Mouse (Mus musculus): Measurements from ENCODE around the gene Zfp346. TPM values are rescaled to one million over a fixed set of nuclear protein-coding genes. Genes with fewer than 3 reads are reported as not detected.
A peak's percentile ranks its signal among the peaks of the same experiment; 100 is the strongest.

The Zfp346 gene
- total and polyA plus RNA-seq, 3 experiments = 11.3 to 18.6 (median 12.4) TPM

GRCm38 (mm10) chr13:55171517-55172335 is 66.6 kb downstream of the Zfp346 start:
- H3K36me3 ChIP-seq (replicated peaks in 1 of 2; ENCODE audit: control insufficient read depth in 1 of 2, insufficient read depth in 1 of 2, low read length in 1 of 2) = no peaks in the 10 kb centered on the region
- H3K9ac ChIP-seq (ENCODE audit: insufficient read depth, low read depth) = no peak overlapping the region
- H3K4me3 ChIP-seq (replicated peaks in 1 of 3; ENCODE audit: low read depth in 2 of 3, low read length in 2 of 3, poor library complexity in 1 of 3) = no peak overlapping the region
- H3K4me1 ChIP-seq (ENCODE audit: control insufficient read depth in 1 of 2, insufficient read depth in 2 of 2) = peaks cover 11 to 12% of the 10 kb centered on the region in 2 experiments
- no peaks in the 10 kb centered on the region for H3K79me2 ChIP-seq (replicated peaks; ENCODE audit: control insufficient read depth, extremely low read depth, insufficient read depth, poor library complexity, severe bottlenecking)
- H3K27me3 ChIP-seq (replicated peaks) = peaks cover 12% of the 10 kb centered on the region
- 0 out of 2 replicates have a peak overlapping the region, but pooled peaks have one; percentile 0 for H3K4me2 ChIP-seq (ENCODE audit: insufficient read depth, low read depth, poor library complexity, severe bottlenecking)
- peaks cover 2% of the 10 kb centered on the region for H3K9me3 ChIP-seq (replicated peaks; ENCODE audit: low read length)
- dilution Hi-C loops (cut with MboI; ENCODE audit: extremely low pct_ligation_motif_present, extremely low pct_unique_long_range_greater_than_20kb, low sequenced_read_pairs) = no loop called here
- no peak overlapping the region for H3K27ac ChIP-seq (ENCODE audit: insufficient read depth, low read depth)
- DNase-seq (ENCODE audit: extremely low read depth) = no peak
- TF ChIP-seq EP300 (IDR thresholded peaks at IDR 0.05; ENCODE audit: low read length) = peak; percentile 24; the same call in 1 of the 2 replicates
- no peak for TF ChIP-seq RCOR1 (conservative IDR thresholded peaks at IDR 0.05; ENCODE audit: low read depth, low read length)
- in situ Hi-C loops (cut with MboI; ENCODE audit: low pct_ligation_motif_present, low pct_unique_long_range_greater_than_20kb, low sequenced_read_pairs) = loop anchor here (10.0 kb wide), 1 partner anchor 377 kb away; no protein-coding TSS in a partner anchor

DNA sequence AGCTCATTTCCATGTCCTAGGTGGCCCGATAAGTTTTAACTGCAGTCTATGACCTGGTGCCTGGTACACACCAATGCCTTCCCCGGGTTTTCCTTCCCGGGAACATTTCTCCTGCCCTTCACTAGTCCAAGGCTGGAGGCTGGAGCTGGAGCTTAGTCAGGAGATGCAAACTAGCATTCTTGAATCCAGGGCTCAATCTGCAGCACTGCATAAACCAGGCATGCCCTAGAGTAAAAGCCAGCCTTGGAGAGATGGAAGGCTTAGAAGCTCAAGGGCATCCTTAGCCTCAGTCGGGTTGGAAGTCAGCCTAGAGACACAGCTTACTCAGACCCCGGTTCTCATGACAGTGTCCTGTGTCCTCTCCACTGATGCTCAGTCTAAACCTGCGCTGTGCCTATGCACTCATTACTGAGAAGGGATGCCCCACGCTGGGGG is 67.2 kb downstream of the Zfp346 start:
- TF ChIP-seq IRF4 (IDR thresholded peaks at IDR 0.05; ENCODE audit: low read depth, low read length) (no peak), USF2 (conservative IDR thresholded peaks at IDR 0.05; ENCODE audit: low read depth, low read length) (no peak), MEF2A (IDR thresholded peaks at IDR 0.05; ENCODE audit: borderline replicate concordance, low read depth, low read length) (no peak), MXI1 (IDR thresholded peaks at IDR 0.05; ENCODE audit: low read depth, low read length) (no peak), CHD1 (IDR thresholded peaks at IDR 0.05; ENCODE audit: low read depth, low read length) (no peak), SMC3 (IDR thresholded peaks at IDR 0.05; ENCODE audit: low read depth, low read length) (no peak), ZMIZ1 (IDR thresholded peaks at IDR 0.05; ENCODE audit: low read depth, low read length) (no peak), MAFK (IDR thresholded peaks at IDR 0.05; ENCODE audit: insufficient replicate concordance, low read length) (no peak), ETS1 (conservative IDR thresholded peaks at IDR 0.05; ENCODE audit: low read depth, low read length) (no peak), ELF1 (IDR thresholded peaks at IDR 0.05; ENCODE audit: low read depth, low read length) (no peak), GABPA (IDR thresholded peaks at IDR 0.05; ENCODE audit: insufficient replicate concordance, low read depth, low read length) (no peak), MAZ (IDR thresholded peaks at IDR 0.05; ENCODE audit: low read depth, low read length) (no peak), ZKSCAN1 (IDR thresholded peaks at IDR 0.05; ENCODE audit: borderline replicate concordance, low read depth, low read length) (no peak), CHD2 (IDR thresholded peaks at IDR 0.05; ENCODE audit: low read length) (no peak), CTCF (conservative IDR thresholded peaks at IDR 0.05 in 1 of 2, IDR thresholded peaks at IDR 0.05 in 1 of 2; ENCODE audit: low read depth in 2 of 2, low read length in 2 of 2) (no peak), POLR2A (IDR thresholded peaks at IDR 0.05; ENCODE audit: low read depth, low read length) (no peak), JUN (IDR thresholded peaks at IDR 0.05; ENCODE audit: insufficient read depth, low read depth, low read length) (no peak)
- Histone ChIP-seq H3K4me2 (ENCODE audit: insufficient read depth, low read depth, poor library complexity, severe bottlenecking) (0 out of 2 replicates have a peak overlapping the region, but pooled peaks have one; percentile 0), H3K27ac (ENCODE audit: insufficient read depth, low read depth) (no peak overlapping the region), H3K4me1 (ENCODE audit: control insufficient read depth in 1 of 2, insufficient read depth in 2 of 2) (peaks cover 9 to 12% of the 10 kb centered on the region in 2 experiments), H3K79me2 (replicated peaks; ENCODE audit: control insufficient read depth, extremely low read depth, insufficient read depth, poor library complexity, severe bottlenecking) (no peaks in the 10 kb centered on the region), H3K4me3 (replicated peaks in 1 of 3; ENCODE audit: low read depth in 2 of 3, low read length in 2 of 3, poor library complexity in 1 of 3) (no peak overlapping the region), H3K27me3 (replicated peaks) (peaks cover 12% of the 10 kb centered on the region), H3K9me3 (replicated peaks; ENCODE audit: low read length) (peaks cover 2% of the 10 kb centered on the region), H3K36me3 (replicated peaks in 1 of 2; ENCODE audit: control insufficient read depth in 1 of 2, insufficient read depth in 1 of 2, low read length in 1 of 2) (no peaks in the 10 kb centered on the region), H3K9ac (ENCODE audit: insufficient read depth, low read depth) (no peak overlapping the region)
- dilution Hi-C loops (cut with MboI; ENCODE audit: extremely low pct_ligation_motif_present, extremely low pct_unique_long_range_greater_than_20kb, low sequenced_read_pairs) = no loop called here
- no peak for DNase-seq (ENCODE audit: extremely low read depth)
- in situ Hi-C loops (cut with MboI; ENCODE audit: low pct_ligation_motif_present, low pct_unique_long_range_greater_than_20kb, low sequenced_read_pairs) = loop anchor here (10.0 kb wide), 1 partner anchor 378 kb away; no protein-coding TSS in a partner anchor
